Comparison of ENCODE assay signal across 12 mouse cellular contexts in the genomic region with DNA sequence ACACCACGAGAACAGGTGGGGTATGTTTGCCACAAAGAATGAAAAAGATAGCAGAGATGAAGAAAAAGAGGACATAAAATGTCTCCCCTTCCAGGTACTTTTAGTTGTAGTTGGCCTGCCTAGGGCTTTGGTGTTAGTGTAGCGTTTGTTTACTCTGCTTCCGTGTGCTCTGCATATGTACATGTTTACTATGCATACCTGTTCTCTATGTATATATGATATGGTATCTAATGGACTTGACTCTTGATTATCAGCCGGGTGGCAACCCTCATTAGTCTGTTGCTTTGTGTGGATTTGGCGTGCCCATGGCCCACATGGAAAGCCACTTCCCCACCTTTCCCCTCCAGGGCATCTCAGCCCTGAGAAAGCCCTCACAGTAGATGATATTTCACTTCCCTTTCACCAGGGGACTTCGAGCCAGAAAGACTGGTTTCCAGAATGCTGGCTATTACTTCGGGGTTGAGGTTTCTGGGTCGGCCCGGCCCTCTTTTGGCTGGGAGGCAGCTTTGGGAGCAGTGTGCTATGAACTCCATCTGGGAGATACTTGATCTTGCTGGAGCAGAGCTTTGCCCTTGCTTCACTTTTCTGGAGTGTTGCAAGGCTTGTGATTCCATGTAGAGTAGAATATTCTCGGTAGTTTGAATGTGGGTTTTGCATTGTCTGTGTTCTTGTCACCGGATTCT. TPM values are rescaled to one million over a fixed set of nuclear protein-coding genes. Genes with fewer than 3 reads are reported as not detected.
DNase-seq lines count a peak whose midpoint lies in the region; ATAC-seq lines count a peak whose summit lies in the region.
"Had no signal": no experiment of that assay in that cellular context is flagged by ENCODE, and none has a peak within 500 bp of the region (broad histone marks: within the 10 kb centered on the region; RNA-seq: fewer than 3 reads in every experiment).

No protein-coding gene starts in this region.

- ATAC-seq in erythroblast, adult 5-6 weeks (replicated peaks; ENCODE audit: low FRiP score, poor library complexity, severe bottlenecking), result no peak
- no peak for ATAC-seq in monocyte, adult 5-6 weeks (replicated peaks; ENCODE audit: insufficient number of reproducible peaks, low FRiP score, low TSS enrichment, poor library complexity, severe bottlenecking)
- ATAC-seq: forebrain, embryonic 14.5 days; liver, postnatal 0 days had no signal

- DNase-seq in cerebellum, postnatal 10 days, result peak; percentile 30 to 35
- DNase-seq in cerebellum, adult 11 months, result no peak
- peak; percentile 36 for DNase-seq in ovary, postnatal 36 days (ENCODE audit: low spot score)
- DNase-seq in ovary, adult 18-20 months (ENCODE audit: low spot score), result no peak
- peak; percentile 20 for DNase-seq in heart, postnatal 4 days
- no peak for DNase-seq in embryo, embryonic 10.5 days (ENCODE audit: low spot score)
- DNase-seq: cerebellum, adult 8-10 months; liver, postnatal 0 days; spleen, adult 18-20 months had no signal

RNA-seq across cellular contexts. Expression of a gene that starts 9.4 kb away (rescaled TPM):
- total RNA-seq in heart, postnatal 4 days (2021), result under 1 TPM in 1 of 2 experiments, not detected in 1; 0.11 TPM
- not detected in 2 replicates for total RNA-seq in erythroblast, adult 5-6 weeks (2015; ENCODE audit: low replicate concordance)
- total RNA-seq in erythroblast, adult 5-6 weeks (2017; ENCODE audit: low replicate concordance), result not detected in 2 replicates
- total RNA-seq in monocyte, adult 5-6 weeks (2017), result 0.19 to 0.53 TPM in 2 of 3 replicates, not detected in the other

RNA-seq across cellular contexts. Expression of a gene that starts 39.4 kb away (rescaled TPM):
- total RNA-seq in heart, postnatal 4 days (2021), result 10 to 100 TPM; 22.8 to 24.9 TPM
- total RNA-seq in erythroblast, adult 5-6 weeks (2015; ENCODE audit: low replicate concordance), result 5.2 and 9.6 TPM in 2 replicates
- 8.0 and 13.8 TPM in 2 replicates for total RNA-seq in erythroblast, adult 5-6 weeks (2017; ENCODE audit: low replicate concordance)
- total RNA-seq in monocyte, adult 5-6 weeks (2017), result 19.7 to 23.6 TPM (median 22.3 TPM) in 3 replicates

Comparison
In these comparisons a context has a peak if more than half of its experiments do, and no peak if none do; other contexts are left out.
1. DNase-seq: peak in cerebellum, postnatal 10 days (2 of 2), ovary, postnatal 36 days (single experiment) and heart, postnatal 4 days (single experiment); none in cerebellum, adult 11 months (single experiment), ovary, adult 18-20 months (single experiment) and embryo, embryonic 10.5 days (single experiment).